Mouse (Mus musculus): Measurements from ENCODE around the gene Elfn1. TPM values are rescaled to one million over a fixed set of nuclear protein-coding genes. Genes with fewer than 3 reads are reported as not detected.

Elfn1 gene
- polyA plus RNA-seq, 1 experiment from 2014 or later: 1.5 TPM

- ATAC-seq (ENCODE audit: low FRiP score) (no peak), DNase-seq (ENCODE audit: low spot score) (peak; percentile 65)
- H3K4me3 ChIP-seq (ENCODE audit: low read depth, low read length): no peak overlapping the region
- H3K27ac ChIP-seq (ENCODE audit: low read depth, low read length): peak overlapping the region; percentile 45
- H3K4me2 ChIP-seq (replicated peaks; ENCODE audit: low read depth, low read length): 0 out of 2 replicates have a peak overlapping the region, but pooled peaks have one; percentile 15
- no peaks in the 10 kb centered on the region for H3K36me3 ChIP-seq (ENCODE audit: control insufficient read depth, insufficient read depth, low read length)
- no peaks in the 10 kb centered on the region for H3K27me3 ChIP-seq (ENCODE audit: control insufficient read depth, insufficient read depth, low read length)
- H3K9me3 ChIP-seq (ENCODE audit: control insufficient read depth, low read length): no peaks in the 10 kb centered on the region
- H3K9ac ChIP-seq (ENCODE audit: low read depth, low read length): no peak overlapping the region
- H3K4me1 ChIP-seq (replicated peaks; ENCODE audit: control insufficient read depth, insufficient read depth, low read length): peaks cover 10% of the 10 kb centered on the region
- 3% methylated on average over 12 of the region's 12 CpGs for WGBS
Observed at GRCm38 (mm10) chr5:139930927-139931351, 23.2 kb downstream of the Elfn1 start.

GRCm38 (mm10) chr5:139931947-139932540, 24.3 kb downstream of the Elfn1 start:
- Histone ChIP-seq H3K27ac (ENCODE audit: low read depth, low read length) (no peak overlapping the region), H3K36me3 (ENCODE audit: control insufficient read depth, insufficient read depth, low read length) (no peaks in the 10 kb centered on the region), H3K27me3 (ENCODE audit: control insufficient read depth, insufficient read depth, low read length) (no peaks in the 10 kb centered on the region), H3K4me3 (ENCODE audit: low read depth, low read length) (no peak overlapping the region), H3K4me1 (replicated peaks; ENCODE audit: control insufficient read depth, insufficient read depth, low read length) (peaks cover 10% of the 10 kb centered on the region), H3K9ac (ENCODE audit: low read depth, low read length) (no peak overlapping the region), H3K4me2 (replicated peaks; ENCODE audit: low read depth, low read length) (no peak overlapping the region), H3K9me3 (ENCODE audit: control insufficient read depth, low read length) (no peaks in the 10 kb centered on the region)
- ATAC-seq (ENCODE audit: low FRiP score) (peak; percentile 65), DNase-seq (ENCODE audit: low spot score) (peak; percentile 42)
- WGBS: 33% methylated on average over 15 of the region's 15 CpGs

GRCm38 (mm10) chr5:139932595-139933271, 25.0 kb downstream of the Elfn1 start:
- 38% methylated on average over 13 of the region's 13 CpGs for WGBS
- H3K9ac ChIP-seq (ENCODE audit: low read depth, low read length): no peak overlapping the region

GRCm38 (mm10) chr5:139933476-139933875, 25.7 kb downstream of the Elfn1 start:
- Histone ChIP-seq H3K4me3 (ENCODE audit: low read depth, low read length) (no peak overlapping the region), H3K9ac (ENCODE audit: low read depth, low read length) (no peak overlapping the region), H3K36me3 (ENCODE audit: control insufficient read depth, insufficient read depth, low read length) (no peaks in the 10 kb centered on the region), H3K4me2 (replicated peaks; ENCODE audit: low read depth, low read length) (no peak overlapping the region), H3K4me1 (replicated peaks; ENCODE audit: control insufficient read depth, insufficient read depth, low read length) (peaks cover 10% of the 10 kb centered on the region), H3K27me3 (ENCODE audit: control insufficient read depth, insufficient read depth, low read length) (no peaks in the 10 kb centered on the region), H3K9me3 (ENCODE audit: control insufficient read depth, low read length) (no peaks in the 10 kb centered on the region), H3K27ac (ENCODE audit: low read depth, low read length) (no peak overlapping the region)
- DNase-seq (ENCODE audit: low spot score): peak; percentile 50
- WGBS: 46% methylated on average over 7 of the region's 7 CpGs
- no peak for ATAC-seq (ENCODE audit: low FRiP score)

More at GRCm38 (mm10) chr5:139932595-139933271, 25.0 kb downstream of the Elfn1 start:
- Histone ChIP-seq H3K4me3 (ENCODE audit: low read depth, low read length) (no peak overlapping the region), H3K36me3 (ENCODE audit: control insufficient read depth, insufficient read depth, low read length) (no peaks in the 10 kb centered on the region), H3K9me3 (ENCODE audit: control insufficient read depth, low read length) (no peaks in the 10 kb centered on the region), H3K4me1 (replicated peaks; ENCODE audit: control insufficient read depth, insufficient read depth, low read length) (peaks cover 10% of the 10 kb centered on the region), H3K27me3 (ENCODE audit: control insufficient read depth, insufficient read depth, low read length) (no peaks in the 10 kb centered on the region), H3K4me2 (replicated peaks; ENCODE audit: low read depth, low read length) (no peak overlapping the region), H3K27ac (ENCODE audit: low read depth, low read length) (no peak overlapping the region)
- DNase-seq (ENCODE audit: low spot score) (peak; percentile 92), ATAC-seq (ENCODE audit: low FRiP score) (peak; percentile 71)

GRCm38 (mm10) chr5:139936431-139936830, 28.7 kb downstream of the Elfn1 start:
- DNase-seq (ENCODE audit: low spot score) (no peak), ATAC-seq (ENCODE audit: low FRiP score) (no peak)
- no peaks in the 10 kb centered on the region for H3K27me3 ChIP-seq (ENCODE audit: control insufficient read depth, insufficient read depth, low read length)
- no peak overlapping the region for H3K27ac ChIP-seq (ENCODE audit: low read depth, low read length)
- no peaks in the 10 kb centered on the region for H3K9me3 ChIP-seq (ENCODE audit: control insufficient read depth, low read length)
- H3K36me3 ChIP-seq (ENCODE audit: control insufficient read depth, insufficient read depth, low read length): no peaks in the 10 kb centered on the region
- peaks cover 3% of the 10 kb centered on the region for H3K4me1 ChIP-seq (replicated peaks; ENCODE audit: control insufficient read depth, insufficient read depth, low read length)
- H3K4me2 ChIP-seq (replicated peaks; ENCODE audit: low read depth, low read length): no peak overlapping the region
- no peak overlapping the region for H3K9ac ChIP-seq (ENCODE audit: low read depth, low read length)
- 86% methylated on average over 13 of the region's 13 CpGs for WGBS
- no peak overlapping the region for H3K4me3 ChIP-seq (ENCODE audit: low read depth, low read length)

GRCm38 (mm10) chr5:139944697-139945096, 37.0 kb downstream of the Elfn1 start:
- Histone ChIP-seq H3K4me1 (replicated peaks; ENCODE audit: control insufficient read depth, insufficient read depth, low read length) (peaks cover 6% of the 10 kb centered on the region; the same call in 1 of the 2 replicates), H3K36me3 (ENCODE audit: control insufficient read depth, insufficient read depth, low read length) (no peaks in the 10 kb centered on the region), H3K4me2 (replicated peaks; ENCODE audit: low read depth, low read length) (no peak overlapping the region), H3K4me3 (ENCODE audit: low read depth, low read length) (no peak overlapping the region), H3K9me3 (ENCODE audit: control insufficient read depth, low read length) (no peaks in the 10 kb centered on the region), H3K27ac (ENCODE audit: low read depth, low read length) (no peak overlapping the region), H3K27me3 (ENCODE audit: control insufficient read depth, insufficient read depth, low read length) (no peaks in the 10 kb centered on the region), H3K9ac (ENCODE audit: low read depth, low read length) (no peak overlapping the region)
- no peak for ATAC-seq (ENCODE audit: low FRiP score)
- DNase-seq (ENCODE audit: low spot score): no peak
- 33% methylated on average over 6 of the region's 7 CpGs for WGBS

GRCm38 (mm10) chr5:139945715-139946364, 38.1 kb downstream of the Elfn1 start:
- no peak for DNase-seq (ENCODE audit: low spot score)
- H3K9ac ChIP-seq (ENCODE audit: low read depth, low read length): no peak overlapping the region
- no peak for ATAC-seq (ENCODE audit: low FRiP score)
- H3K4me3 ChIP-seq (ENCODE audit: low read depth, low read length): no peak overlapping the region
- H3K36me3 ChIP-seq (ENCODE audit: control insufficient read depth, insufficient read depth, low read length): no peaks in the 10 kb centered on the region
- H3K4me2 ChIP-seq (replicated peaks; ENCODE audit: low read depth, low read length): no peak overlapping the region
- no peak overlapping the region for H3K27ac ChIP-seq (ENCODE audit: low read depth, low read length)
- 75% methylated on average over 12 of the region's 12 CpGs for WGBS
- H3K9me3 ChIP-seq (ENCODE audit: control insufficient read depth, low read length): no peaks in the 10 kb centered on the region
- H3K4me1 ChIP-seq (replicated peaks; ENCODE audit: control insufficient read depth, insufficient read depth, low read length): peaks cover 6% of the 10 kb centered on the region; the same call in 1 of the 2 replicates
- H3K27me3 ChIP-seq (ENCODE audit: control insufficient read depth, insufficient read depth, low read length): no peaks in the 10 kb centered on the region

GRCm38 (mm10) chr5:139947446-139947845, 39.7 kb downstream of the Elfn1 start:
- no peaks in the 10 kb centered on the region for H3K9me3 ChIP-seq (ENCODE audit: control insufficient read depth, low read length)
- WGBS: 97% methylated on average over 5 of the region's 5 CpGs
- H3K36me3 ChIP-seq (ENCODE audit: control insufficient read depth, insufficient read depth, low read length): no peaks in the 10 kb centered on the region
- no peak overlapping the region for H3K27ac ChIP-seq (ENCODE audit: low read depth, low read length)
- no peaks in the 10 kb centered on the region for H3K27me3 ChIP-seq (ENCODE audit: control insufficient read depth, insufficient read depth, low read length)
- H3K4me1 ChIP-seq (replicated peaks; ENCODE audit: control insufficient read depth, insufficient read depth, low read length): peaks cover 6% of the 10 kb centered on the region; the same call in 1 of the 2 replicates
- H3K9ac ChIP-seq (ENCODE audit: low read depth, low read length): no peak overlapping the region
- peak; percentile 43 for DNase-seq (ENCODE audit: low spot score)
- no peak overlapping the region for H3K4me3 ChIP-seq (ENCODE audit: low read depth, low read length)
- no peak for ATAC-seq (ENCODE audit: low FRiP score)
- no peak overlapping the region for H3K4me2 ChIP-seq (replicated peaks; ENCODE audit: low read depth, low read length)

Data from hindbrain, embryonic 11.5 days (tissue).